Mouse (Mus musculus) left cerebral cortex, adult 2 months (tissue): ENCODE data around the gene Med4. TPM values are rescaled to one million over a fixed set of nuclear protein-coding genes. Genes with fewer than 3 reads are reported as not detected.

Source experiments
- DNase-seq, 2 experiments: peaks; one replicate each; pipeline ENCODE4 v3.0.0; 2021 to 2022; ENCODE audit warnings: low spot score in 2 of 2, mixed read lengths in 1 of 2; ENCODE audit errors: extremely low spot score in 1 of 2
- H3K27ac ChIP-seq: fragments of 200-600 bp; 2 replicates; pipeline ENCODE4 v1.8.1; 2022
- H3K4me3 ChIP-seq: fragments of 200-600 bp; 2 replicates; pipeline ENCODE4 v1.8.1; 2022
- CTCF ChIP-seq: fragments of 200-600 bp; IDR thresholded peaks from 2 replicates; pipeline ENCODE4 v1.8.1; 2022; ENCODE audit warnings: antibody characterized with exemption, mild to moderate bottlenecking, moderate library complexity
- intact Hi-C: fragments of 180-260 bp; cut with DNase I; formaldehyde crosslinking; loops from one replicate; pipeline ENCODE4 v1.15.1; 2025
- total RNA-seq, 2 experiments: library from RNA; stranded (reverse); gene quantifications; 2 replicates each; pipeline ENCODE4 v1.2.3; 2021

Med4 gene
- total RNA-seq, 2 experiments from 2014 or later: 26.6 to 26.9 TPM

GRCm38 (mm10) chr14:73543781-73544180 is 34.0 kb downstream of the Med4 start:
- H3K4me3 ChIP-seq: no peak overlapping the region
- no peak overlapping the region for H3K27ac ChIP-seq
- intact Hi-C loops: no loop called here
- no peak for TF ChIP-seq CTCF
- DNase-seq: no peak

DNA sequence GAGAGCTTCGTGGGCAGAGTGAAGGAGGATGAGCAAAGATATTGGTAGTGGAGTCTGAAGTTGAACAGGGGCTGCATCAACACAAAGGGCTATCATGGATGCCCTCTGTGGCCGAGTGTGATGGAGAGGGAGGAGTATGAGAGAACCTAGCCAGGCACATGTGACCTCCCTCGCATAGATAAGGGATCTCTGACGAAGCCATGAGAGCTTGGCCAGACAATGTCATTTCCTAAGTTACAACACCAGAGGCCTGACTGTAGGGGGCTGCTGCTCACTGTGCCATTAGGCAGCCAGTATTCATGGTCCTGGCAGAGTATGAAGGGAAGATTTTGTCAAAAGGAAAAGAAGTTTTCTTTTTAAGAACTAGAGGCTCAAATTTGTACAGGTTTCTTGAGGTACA is 37.2 kb downstream of the Med4 start:
- DNase-seq: no peak
- Histone ChIP-seq H3K27ac (no peak overlapping the region), H3K4me3 (no peak overlapping the region)
- intact Hi-C loops: no loop called here
- TF ChIP-seq CTCF: no peak

DNA sequence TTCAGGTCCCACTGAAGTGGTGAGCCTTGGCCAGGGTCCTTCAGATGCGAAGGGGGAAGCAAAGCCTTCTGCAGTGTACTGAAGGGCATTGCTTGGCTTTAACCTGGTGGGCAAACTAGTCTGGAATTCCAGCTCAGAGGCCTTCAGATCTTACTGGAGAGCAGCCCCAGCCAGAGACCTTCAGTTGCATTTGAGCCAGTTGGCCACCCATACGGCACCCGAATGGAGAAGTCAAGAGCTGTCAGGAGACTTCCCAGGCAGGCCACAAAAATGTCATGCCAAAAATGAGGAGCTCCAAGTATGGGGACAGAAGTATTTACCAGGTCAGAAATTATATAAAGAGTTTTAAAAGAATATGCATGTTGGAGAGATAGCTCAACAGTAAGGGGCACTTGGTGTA is 38.2 kb downstream of the Med4 start, which contains the start of gene Nudt15:
TSS of gene Nudt15 (minus strand) at position 192 of the 400 bp plus-strand sequence.
- no peak within 1 kb of the TSS for H3K4me3 ChIP-seq
- no peak for DNase-seq
- no peak within 1 kb of the TSS for H3K27ac ChIP-seq
- intact Hi-C loops: no loop called here
- no peak for TF ChIP-seq CTCF

DNA sequence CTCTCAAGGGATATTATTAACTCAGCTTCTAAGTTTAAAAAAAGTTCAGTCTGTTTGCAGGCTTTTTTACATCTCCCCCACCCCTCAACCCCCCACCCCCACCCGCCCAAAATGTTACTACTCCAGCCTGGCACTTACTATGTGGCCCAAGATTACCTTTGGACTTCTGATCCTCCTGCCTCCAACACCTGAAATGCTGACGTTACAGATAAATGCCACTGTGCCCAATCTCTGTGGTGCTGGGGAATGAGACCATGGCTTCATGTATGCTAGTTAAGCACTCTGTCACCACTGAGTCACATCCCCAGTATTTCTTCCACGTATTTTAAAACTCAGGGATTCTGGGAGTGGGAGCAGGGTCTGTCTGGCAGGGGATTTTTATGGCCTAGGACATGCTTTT is 40.5 kb downstream of the Med4 start:
- Histone ChIP-seq H3K27ac (no peak overlapping the region), H3K4me3 (no peak overlapping the region)
- no peak for DNase-seq
- no peak for TF ChIP-seq CTCF
- intact Hi-C loops: no loop called here

GRCm38 (mm10) chr14:73550732-73551131 is 40.9 kb downstream of the Med4 start:
- intact Hi-C loops: no loop called here
- no peak for TF ChIP-seq CTCF
- DNase-seq: no peak
- no peak overlapping the region for H3K4me3 ChIP-seq
- H3K27ac ChIP-seq: no peak overlapping the region

GRCm38 (mm10) chr14:73551164-73551563 is 41.3 kb downstream of the Med4 start:
- intact Hi-C loops: no loop called here
- DNase-seq: no peak

GRCm38 (mm10) chr14:73552341-73553121 is 42.7 kb downstream of the Med4 start:
- Histone ChIP-seq H3K4me3 (peak overlapping the region; percentile 80), H3K27ac (peak overlapping the region; percentile 80)
- TF ChIP-seq CTCF: no peak; the same call in 1 of the 2 replicates
- intact Hi-C loops: loop anchor here (1.0 kb wide), 1 partner anchor 27 kb away; the partner anchor contains the start of gene Sucla2
- peak; percentile 93 to 97 for DNase-seq

More at GRCm38 (mm10) chr14:73551164-73551563, 41.3 kb downstream of the Med4 start:
- Histone ChIP-seq H3K27ac (no peak overlapping the region), H3K4me3 (no peak overlapping the region)
- TF ChIP-seq CTCF: no peak

- no peak for DNase-seq
- intact Hi-C loops: no loop called here
- TF ChIP-seq CTCF: no peak
Measured at GRCm38 (mm10) chr14:73553122-73553696, 43.4 kb downstream of the Med4 start.

More at GRCm38 (mm10) chr14:73553122-73553696, 43.4 kb downstream of the Med4 start:
- H3K27ac ChIP-seq: peak overlapping the region; percentile 80
- peak overlapping the region; percentile 80 for H3K4me3 ChIP-seq

Other genes starting within 250 kb of the Med4 start
- gene Rb1, start 184.2 kb upstream of the Med4 start, total RNA-seq: 10 to 100 TPM; 29.7 to 30.5 TPM
- gene Itm2b, start 124.7 kb upstream of the Med4 start, total RNA-seq: 100 to 1,000 TPM; 721 to 748 TPM
- 100 to 1,000 TPM; 143 to 160 TPM for gene Sucla2, start 15.3 kb downstream of the Med4 start, total RNA-seq
- 1 to 10 TPM; 5.2 to 6.0 TPM for gene Nudt15, start 38.2 kb downstream of the Med4 start, total RNA-seq
- gene Gm21750, start 151.2 kb downstream of the Med4 start, total RNA-seq: under 1 TPM in 1 of 2 experiments, not detected in 1; 0.37 TPM